In the genomic region with DNA sequence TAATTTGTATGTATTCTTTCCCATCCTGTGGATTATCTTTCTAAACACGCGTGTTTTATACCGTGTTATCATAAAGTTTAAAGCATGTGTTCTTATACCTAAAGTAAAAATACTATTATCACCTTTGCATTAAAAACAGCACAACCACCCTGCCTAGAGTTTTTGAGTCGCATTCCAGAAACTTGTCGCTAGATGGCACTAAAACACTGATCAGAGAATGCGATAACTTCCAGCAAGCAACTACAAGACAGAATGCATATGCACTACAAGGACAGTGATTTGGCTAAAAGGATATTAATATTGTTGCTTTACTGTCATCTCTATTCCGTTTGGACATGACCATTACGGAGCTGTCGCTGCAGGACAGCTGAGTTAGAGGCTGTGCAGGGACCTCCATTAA, we compare ENCODE assay signal across 11 mouse cellular contexts. TPM values are rescaled to one million over a fixed set of nuclear protein-coding genes. Genes with fewer than 3 reads are reported as not detected.
DNase-seq lines count a peak whose midpoint lies in the region; TF ChIP-seq lines count a peak whose summit lies in the region.
"Had no signal": no experiment of that assay in that cellular context is flagged by ENCODE, and none has a peak within 500 bp of the region (broad histone marks: within the 10 kb centered on the region; RNA-seq: fewer than 3 reads in every experiment).

No protein-coding gene starts in this region.

- peak; percentile 11 to 68 for DNase-seq in adrenal gland, adult (ENCODE audit: inconsistent age in 2 of 2, low spot score in 1 of 2)
- DNase-seq in adrenal gland, postnatal 4 days (ENCODE audit: low spot score in 2 of 2), result no peak
- DNase-seq in left cerebral cortex, adult 2 months (ENCODE audit: extremely low spot score in 1 of 2, low spot score in 2 of 2), result no peak
- DNase-seq in left cerebral cortex, postnatal 4 days, result no peak
- peak; percentile 26 for DNase-seq in brain, embryonic 14.5 days (ENCODE audit: low read depth)
- DNase-seq in large intestine, adult 2 months (ENCODE audit: low read depth, low spot score), result peak; percentile 37
- no peak for DNase-seq in ovary, postnatal 36 days (ENCODE audit: low spot score)
- no peak for DNase-seq in B cell, adult 2 months

- TF ChIP-seq CTCF in left cerebral cortex, adult 2 months (IDR thresholded peaks at IDR 0.05), result peak; percentile 47
- TF ChIP-seq CTCF in brain, embryonic 14.5 days (IDR thresholded peaks at IDR 0.05; ENCODE audit: borderline replicate concordance, extremely low read depth, insufficient read depth, insufficient read length), result peak; percentile 42; the same call in 1 of the 2 replicates

- 16% methylated on average over 9 of the region's 9 CpGs for WGBS in large intestine, adult 2 months

- TF ChIP-seq POLR2A in brain, embryonic 14.5 days (IDR thresholded peaks at IDR 0.05; ENCODE audit: borderline replicate concordance, extremely low read depth, insufficient read depth, insufficient read length, poor library complexity, severe bottlenecking), result no peak

- H3K27ac ChIP-seq in left cerebral cortex, adult 2 months, result no peak overlapping the region
- H3K27ac ChIP-seq: heart, embryonic 13.5 days; neural tube, embryonic 13.5 days had no signal

- H3K4me3 ChIP-seq in left cerebral cortex, adult 2 months, result no peak overlapping the region
- H3K4me3 ChIP-seq: heart, embryonic 13.5 days; neural tube, embryonic 13.5 days had no signal

- intact Hi-C loops in left cerebral cortex, adult 2 months (cut with DNase I), result loop anchor here (5.0 kb wide), 2 partner anchors 471 to 661 kb away; a partner anchor contains a TSS
- intact Hi-C loops in left cerebral cortex, postnatal 4 days (cut with DNase I), result no loop called here

RNA-seq across cellular contexts. Expression of a gene that starts 34.2 kb away (rescaled TPM):
- not detected for total RNA-seq in adrenal gland, postnatal 4 days (2021)
- total RNA-seq in left cerebral cortex, adult 2 months (2021), result not detected
- total RNA-seq in left cerebral cortex, postnatal 4 days (2021), result not detected
- 0.04 TPM in 1 of 2 replicates, not detected in the other for polyA plus RNA-seq in brain, embryonic 14.5 days (2012; rRNA removed)
- 0.04 TPM in 1 of 2 replicates, not detected in the other for polyA plus RNA-seq in large intestine, adult 2 months (2012; rRNA removed)
- polyA plus RNA-seq: heart, embryonic 13.5 days; limb, embryonic 11.5 days; neural tube, embryonic 13.5 days had no signal

RNA-seq across cellular contexts. Expression of a gene that starts 34.6 kb away (rescaled TPM):
- total RNA-seq in adrenal gland, postnatal 4 days (2021), result not detected
- not detected for total RNA-seq in left cerebral cortex, adult 2 months (2021)
- not detected for total RNA-seq in left cerebral cortex, postnatal 4 days (2021)
- not detected in 2 replicates for polyA plus RNA-seq in brain, embryonic 14.5 days (2012; rRNA removed)
- polyA plus RNA-seq in large intestine, adult 2 months (2012; rRNA removed), result not detected in 2 replicates
- polyA plus RNA-seq: heart, embryonic 13.5 days; limb, embryonic 11.5 days; neural tube, embryonic 13.5 days had no signal

Comparison
In these comparisons a context has a peak if more than half of its experiments do, and no peak if none do; other contexts are left out.
1. DNase-seq: peak in adrenal gland, adult (2 of 2), brain, embryonic 14.5 days (single experiment) and large intestine, adult 2 months (single experiment); none in adrenal gland, postnatal 4 days (0 of 2), left cerebral cortex, adult 2 months (0 of 2), left cerebral cortex, postnatal 4 days (single experiment), ovary, postnatal 36 days (single experiment) and B cell, adult 2 months (0 of 2).